Mouse (Mus musculus): Measurements from ENCODE around the gene Kng1. TPM values are rescaled to one million over a fixed set of nuclear protein-coding genes. Genes with fewer than 3 reads are reported as not detected.
A peak's percentile ranks its signal among the peaks of the same experiment; 100 is the strongest.
"Not testable (repeated sequence)": the region's sequence is repeated elsewhere in the genome, so short reads cannot be mapped to it uniquely, and the experiment has no call there.

The Kng1 gene
- polyA plus RNA-seq, 1 experiment from 2014 or later: 0.15 TPM

- not testable (repeated sequence) for ATAC-seq (ENCODE audit: insufficient number of reproducible peaks, insufficient read depth, low FRiP score, low TSS enrichment, low read depth); H3K27ac ChIP-seq; H3K4me3 ChIP-seq (replicated peaks); H3K27me3 ChIP-seq; H3K4me2 ChIP-seq; H3K4me1 ChIP-seq (replicated peaks); H3K36me3 ChIP-seq; H3K9ac ChIP-seq (replicated peaks); H3K9me3 ChIP-seq
- 93% methylated on average over 5 of the region's 5 CpGs for WGBS
Observed at GRCm38 (mm10) chr16:23095581-23095980, 37.9 kb downstream of the Kng1 start.

- not testable (repeated sequence) for H3K9me3 ChIP-seq; H3K4me2 ChIP-seq; H3K9ac ChIP-seq (replicated peaks); H3K36me3 ChIP-seq; ATAC-seq (ENCODE audit: insufficient number of reproducible peaks, insufficient read depth, low FRiP score, low TSS enrichment, low read depth); H3K27me3 ChIP-seq; H3K27ac ChIP-seq; H3K4me3 ChIP-seq (replicated peaks)
- WGBS: 75% methylated on average over 1 of the region's 1 CpGs
- H3K4me1 ChIP-seq (replicated peaks): peaks cover 11% of the 10 kb centered on the region
Observed at GRCm38 (mm10) chr16:23096886-23097285, 39.2 kb downstream of the Kng1 start.

- H3K36me3 ChIP-seq; H3K9me3 ChIP-seq; H3K4me3 ChIP-seq (replicated peaks); H3K27ac ChIP-seq; H3K27me3 ChIP-seq; H3K4me2 ChIP-seq; ATAC-seq (ENCODE audit: insufficient number of reproducible peaks, insufficient read depth, low FRiP score, low TSS enrichment, low read depth); H3K9ac ChIP-seq (replicated peaks): not testable (repeated sequence)
- 81% methylated on average over 8 of the region's 8 CpGs for WGBS
- peaks cover 11% of the 10 kb centered on the region for H3K4me1 ChIP-seq (replicated peaks)
Observed at GRCm38 (mm10) chr16:23097290-23098104, 39.8 kb downstream of the Kng1 start.

GRCm38 (mm10) chr16:23098105-23098452 lies 40.4 kb downstream of the Kng1 start:
- H3K27ac ChIP-seq; H3K4me3 ChIP-seq (replicated peaks); H3K4me2 ChIP-seq; H3K36me3 ChIP-seq; ATAC-seq (ENCODE audit: insufficient number of reproducible peaks, insufficient read depth, low FRiP score, low TSS enrichment, low read depth); H3K27me3 ChIP-seq; H3K9me3 ChIP-seq; H3K9ac ChIP-seq (replicated peaks): not testable (repeated sequence)
- H3K4me1 ChIP-seq (replicated peaks): peaks cover 16% of the 10 kb centered on the region
- 96% methylated on average over 1 of the region's 1 CpGs for WGBS

- WGBS: 11% methylated on average over 12 of the region's 12 CpGs
- Histone ChIP-seq H3K27ac (no peak overlapping the region), H3K9me3 (no peaks in the 10 kb centered on the region), H3K27me3 (no peaks in the 10 kb centered on the region), H3K4me2 (peak overlapping the region; percentile 60), H3K4me3 (replicated peaks) (peak overlapping the region; percentile 36), H3K36me3 (no peaks in the 10 kb centered on the region), H3K4me1 (replicated peaks) (peaks cover 17% of the 10 kb centered on the region), H3K9ac (replicated peaks) (peak overlapping the region; percentile 57)
- ATAC-seq (ENCODE audit: insufficient number of reproducible peaks, insufficient read depth, low FRiP score, low TSS enrichment, low read depth): no peak
Observed at GRCm38 (mm10) chr16:23099632-23100031, 42.0 kb downstream of the Kng1 start.

GRCm38 (mm10) chr16:23100099-23100575 lies 42.5 kb downstream of the Kng1 start:
- Histone ChIP-seq H3K4me1 (replicated peaks) (peaks cover 17% of the 10 kb centered on the region), H3K4me3 (replicated peaks) (peak overlapping the region; percentile 36), H3K4me2 (peak overlapping the region; percentile 60), H3K36me3 (no peaks in the 10 kb centered on the region), H3K9ac (replicated peaks) (peak overlapping the region; percentile 57), H3K27ac (no peak overlapping the region; the same call in 1 of the 2 replicates), H3K27me3 (no peaks in the 10 kb centered on the region), H3K9me3 (no peaks in the 10 kb centered on the region)
- 2% methylated on average over 9 of the region's 9 CpGs for WGBS
- ATAC-seq (ENCODE audit: insufficient number of reproducible peaks, insufficient read depth, low FRiP score, low TSS enrichment, low read depth): peak; percentile 67

GRCm38 (mm10) chr16:23100613-23101012 lies 42.9 kb downstream of the Kng1 start:
- H3K4me3 ChIP-seq (replicated peaks): peak overlapping the region; percentile 36
- no peaks in the 10 kb centered on the region for H3K9me3 ChIP-seq
- H3K9ac ChIP-seq (replicated peaks): peak overlapping the region; percentile 57; the same call in 1 of the 2 replicates
- no peak for ATAC-seq (ENCODE audit: insufficient number of reproducible peaks, insufficient read depth, low FRiP score, low TSS enrichment, low read depth)
- no peak overlapping the region; the same call in 1 of the 2 replicates for H3K27ac ChIP-seq
- 12% methylated on average over 10 of the region's 10 CpGs for WGBS
- H3K27me3 ChIP-seq: no peaks in the 10 kb centered on the region
- peaks cover 17% of the 10 kb centered on the region for H3K4me1 ChIP-seq (replicated peaks)
- no peaks in the 10 kb centered on the region for H3K36me3 ChIP-seq
- peak overlapping the region; percentile 60 for H3K4me2 ChIP-seq

- H3K27me3 ChIP-seq: no peaks in the 10 kb centered on the region
- H3K4me2 ChIP-seq: peak overlapping the region; percentile 62
- H3K4me3 ChIP-seq (replicated peaks): peak overlapping the region; percentile 44
- peak overlapping the region; percentile 51 for H3K9ac ChIP-seq (replicated peaks)
- H3K27ac ChIP-seq: no peak overlapping the region
- peaks cover 17% of the 10 kb centered on the region for H3K4me1 ChIP-seq (replicated peaks)
- H3K9me3 ChIP-seq: no peaks in the 10 kb centered on the region
- H3K36me3 ChIP-seq: no peaks in the 10 kb centered on the region
- ATAC-seq (ENCODE audit: insufficient number of reproducible peaks, insufficient read depth, low FRiP score, low TSS enrichment, low read depth): no peak
- WGBS: 9% methylated on average over 15 of the region's 15 CpGs
Observed at GRCm38 (mm10) chr16:23102340-23103037, 44.8 kb downstream of the Kng1 start.

- Histone ChIP-seq H3K36me3 (no peaks in the 10 kb centered on the region), H3K4me2 (peak overlapping the region; percentile 62), H3K4me1 (replicated peaks) (peaks cover 17% of the 10 kb centered on the region), H3K9me3 (no peaks in the 10 kb centered on the region), H3K27ac (no peak overlapping the region), H3K9ac (replicated peaks) (peak overlapping the region; percentile 51), H3K4me3 (replicated peaks) (peak overlapping the region; percentile 44), H3K27me3 (no peaks in the 10 kb centered on the region)
- 42% methylated on average over 17 of the region's 17 CpGs for WGBS
- ATAC-seq (ENCODE audit: insufficient number of reproducible peaks, insufficient read depth, low FRiP score, low TSS enrichment, low read depth): no peak
Observed at GRCm38 (mm10) chr16:23103038-23103745, 45.5 kb downstream of the Kng1 start.

GRCm38 (mm10) chr16:23103841-23104240 lies 46.2 kb downstream of the Kng1 start:
- no peak overlapping the region for H3K9ac ChIP-seq (replicated peaks)
- no peak for ATAC-seq (ENCODE audit: insufficient number of reproducible peaks, insufficient read depth, low FRiP score, low TSS enrichment, low read depth)
- no peak overlapping the region for H3K27ac ChIP-seq
- H3K9me3 ChIP-seq: no peaks in the 10 kb centered on the region
- no peak overlapping the region for H3K4me2 ChIP-seq
- no peak overlapping the region for H3K4me3 ChIP-seq (replicated peaks)
- H3K27me3 ChIP-seq: no peaks in the 10 kb centered on the region
- peaks cover 3% of the 10 kb centered on the region for H3K36me3 ChIP-seq
- H3K4me1 ChIP-seq (replicated peaks): peaks cover 17% of the 10 kb centered on the region
- 75% methylated on average over 2 of the region's 2 CpGs for WGBS

GRCm38 (mm10) chr16:23106121-23106520 lies 48.5 kb downstream of the Kng1 start:
- no peaks in the 10 kb centered on the region for H3K9me3 ChIP-seq
- H3K9ac ChIP-seq (replicated peaks): no peak overlapping the region
- H3K4me2 ChIP-seq: no peak overlapping the region
- no peak overlapping the region for H3K4me3 ChIP-seq (replicated peaks)
- no peaks in the 10 kb centered on the region for H3K27me3 ChIP-seq
- no peak for ATAC-seq (ENCODE audit: insufficient number of reproducible peaks, insufficient read depth, low FRiP score, low TSS enrichment, low read depth)
- no peak overlapping the region for H3K27ac ChIP-seq
- peaks cover 25% of the 10 kb centered on the region for H3K36me3 ChIP-seq
- 75% methylated on average over 7 of the region's 7 CpGs for WGBS
- peaks cover 22% of the 10 kb centered on the region for H3K4me1 ChIP-seq (replicated peaks)
